Mouse (Mus musculus) C2C12 (cell line): ENCODE results near the gene Slc35e4.

Source experiments
- CEBPB ChIP-seq: IDR thresholded peaks from one replicate; pipeline ENCODE4 v1.6.1; 2011; ENCODE audit warnings: low read depth, mild to moderate bottlenecking, control low read depth, moderate library complexity
- CTCF ChIP-seq: IDR thresholded peaks from one replicate; pipeline ENCODE4 v1.5.1; 2011; ENCODE audit not compliant: control insufficient read depth, insufficient read depth, insufficient read length
- FOSL1 ChIP-seq: IDR thresholded peaks from one replicate; pipeline ENCODE4 v1.8.0; 2011; ENCODE audit warnings: mild to moderate bottlenecking, low read length; ENCODE audit not compliant: poor library complexity, insufficient read depth, severe bottlenecking
- MAX ChIP-seq: IDR thresholded peaks from one replicate; pipeline ENCODE4 v1.6.1; 2011; ENCODE audit warnings: mild to moderate bottlenecking, control low read depth
- MYOD1 ChIP-seq: IDR thresholded peaks from one replicate; pipeline ENCODE4 v1.6.1; 2011; ENCODE audit warnings: low read depth; ENCODE audit not compliant: control insufficient read depth, insufficient read length
- MYOG ChIP-seq: IDR thresholded peaks from one replicate; pipeline ENCODE4 v1.6.1; 2011; ENCODE audit not compliant: control insufficient read depth, insufficient read length; ENCODE audit errors: extremely low read depth
- USF1 ChIP-seq: IDR thresholded peaks from one replicate; pipeline ENCODE4 v1.6.1; 2011; ENCODE audit warnings: low read depth, mild to moderate bottlenecking, control low read depth, moderate library complexity

DNA sequence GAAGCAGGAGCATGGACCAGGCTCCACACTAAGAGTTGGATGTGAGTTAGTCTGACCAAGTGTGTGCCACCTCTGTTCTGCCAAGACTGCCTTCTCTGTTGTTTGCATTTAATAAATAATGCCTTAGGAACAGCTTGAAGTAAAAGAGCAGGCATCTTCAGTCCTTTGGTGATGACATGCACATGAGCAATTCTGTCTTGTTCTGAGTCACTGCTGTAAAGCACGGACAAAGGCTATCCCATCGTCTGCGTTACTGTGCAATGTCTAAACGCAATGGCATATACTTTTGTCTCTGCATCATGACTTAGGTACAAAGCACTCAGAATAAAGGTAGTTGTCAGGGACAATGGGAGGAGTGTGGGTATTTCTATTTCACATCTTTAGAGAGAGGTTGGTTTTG is 54.7 kb downstream of the Slc35e4 start:
- TF ChIP-seq MYOD1, result no peak
- TF ChIP-seq CTCF, result no peak
- no peak for TF ChIP-seq MAX
- no peak for TF ChIP-seq USF1
- no peak for TF ChIP-seq CEBPB
- no peak for TF ChIP-seq MYOG
- peak; percentile 57 for TF ChIP-seq FOSL1
